Mouse (Mus musculus) gastrocnemius, postnatal 4 days (tissue): ENCODE measurements around the gene Col5a3. TPM values are rescaled to one million over a fixed set of nuclear protein-coding genes. Genes with fewer than 3 reads are reported as not detected.
A peak's percentile ranks its signal among the peaks of the same experiment; 100 is the strongest.

Experiments used
- DNase-seq, 2 experiments: peaks; one replicate each; pipeline ENCODE4 v3.0.0; 2021 to 2022; ENCODE audit warnings: low spot score in 2 of 2, mixed read lengths in 2 of 2
- total RNA-seq, 2 experiments: library from RNA; stranded (reverse); gene quantifications; 2 replicates each; pipeline ENCODE4 v1.2.3; 2021

The Col5a3 gene
- total RNA-seq, 2 experiments from 2014 or later: 156 to 159 TPM

- DNase-seq: no peak
Measured at GRCm38 (mm10) chr9:20751477-20752029, 63.3 kb downstream of the Col5a3 start.

GRCm38 (mm10) chr9:20749213-20749612 lies 65.7 kb downstream of the Col5a3 start:
- no peak for DNase-seq

GRCm38 (mm10) chr9:20748540-20748939 lies 66.3 kb downstream of the Col5a3 start:
- no peak for DNase-seq

GRCm38 (mm10) chr9:20747682-20748081 lies 67.2 kb downstream of the Col5a3 start:
- DNase-seq: no peak

GRCm38 (mm10) chr9:20746017-20746660 lies 68.7 kb downstream of the Col5a3 start, which contains the start of gene Olfm2:
Gene Olfm2, minus strand, starts transcription at chr9:20746349.
- DNase-seq: no peak

GRCm38 (mm10) chr9:20745129-20745966 lies 69.5 kb downstream of the Col5a3 start:
- no peak for DNase-seq

- DNase-seq: no peak
Measured at GRCm38 (mm10) chr9:20743946-20744738, 70.7 kb downstream of the Col5a3 start.

GRCm38 (mm10) chr9:20740407-20740806 lies 74.5 kb downstream of the Col5a3 start:
- peak; percentile 58 to 80 for DNase-seq

- no peak for DNase-seq
Measured at GRCm38 (mm10) chr9:20738251-20738999, 76.4 kb downstream of the Col5a3 start.

GRCm38 (mm10) chr9:20737227-20737626 lies 77.6 kb downstream of the Col5a3 start:
- DNase-seq: no peak

- no peak for DNase-seq
Measured at GRCm38 (mm10) chr9:20734692-20735091, 80.2 kb downstream of the Col5a3 start.

- no peak for DNase-seq
Measured at GRCm38 (mm10) chr9:20731797-20732196, 83.1 kb downstream of the Col5a3 start.

- no peak for DNase-seq
Measured at GRCm38 (mm10) chr9:20729451-20729850, 85.4 kb downstream of the Col5a3 start.

GRCm38 (mm10) chr9:20727601-20728113 lies 87.2 kb downstream of the Col5a3 start:
- peak; percentile 33 to 70 for DNase-seq

- DNase-seq: no peak
Measured at GRCm38 (mm10) chr9:20726859-20727600, 87.8 kb downstream of the Col5a3 start.

- DNase-seq: no peak
Measured at GRCm38 (mm10) chr9:20726134-20726858, 88.6 kb downstream of the Col5a3 start.

- DNase-seq: no peak
Measured at GRCm38 (mm10) chr9:20721582-20721981, 93.3 kb downstream of the Col5a3 start.
